Mouse (Mus musculus): ENCODE measurements around the gene Alg13.

DNA sequence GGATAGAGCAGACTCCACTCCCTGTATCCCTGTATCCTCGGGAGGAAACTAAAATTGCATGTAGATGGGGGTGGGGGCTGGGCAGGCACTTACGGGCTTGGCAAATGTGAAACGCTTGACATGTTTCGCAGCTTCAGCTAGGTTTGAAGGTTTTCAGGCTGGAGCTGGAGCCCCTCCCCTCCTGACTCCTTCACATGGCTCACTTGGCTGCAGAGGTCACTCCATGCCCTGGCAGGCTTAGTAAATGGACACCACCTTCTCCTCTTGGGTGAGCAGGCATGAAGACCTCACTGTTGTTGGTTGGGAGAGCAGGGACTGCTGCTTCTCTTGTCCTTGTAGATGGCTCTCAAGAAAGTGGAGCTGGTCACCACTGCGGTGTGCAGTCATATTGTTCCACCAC lies 1.6 kb upstream of the Alg13 start:
- TF ChIP-seq CTCF (IDR thresholded peaks at IDR 0.05; ENCODE audit: low read depth): no peak
- TF ChIP-seq EP300 (IDR thresholded peaks at IDR 0.05; ENCODE audit: low read depth): no peak

Data from heart, postnatal 0 days (tissue).